Mouse (Mus musculus) layer of hippocampus, postnatal 10 days (tissue): ENCODE data around the gene Dhcr24. TPM values are rescaled to one million over a fixed set of nuclear protein-coding genes. Genes with fewer than 3 reads are reported as not detected.

Experiments used
- DNase-seq, 2 experiments: peaks; one replicate each; pipeline ENCODE4 v3.0.0; 2021; ENCODE audit warnings: low spot score in 2 of 2
- total RNA-seq, 2 experiments: library from RNA; stranded (reverse); gene quantifications; 2 replicates each; pipeline ENCODE4 v1.2.3; 2021

Gene Dhcr24
- total RNA-seq, 2 experiments from 2014 or later: 94.3 to 97.7 TPM

GRCm38 (mm10) chr4:106633281-106634085 is 72.6 kb downstream of the Dhcr24 start:
- no peak for DNase-seq

GRCm38 (mm10) chr4:106634086-106634479 is 73.2 kb downstream of the Dhcr24 start:
- DNase-seq: no peak

Other genes with a start within 250 kb of the Dhcr24 start
- 10 to 100 TPM; 46.7 to 53.2 TPM for gene Usp24, start 244.8 kb upstream of the Dhcr24 start, total RNA-seq
- 1 to 10 TPM; 1.2 to 1.3 TPM for gene Pcsk9, start 96.7 kb upstream of the Dhcr24 start, total RNA-seq
- not detected for gene Bsnd, start 68.8 kb upstream of the Dhcr24 start, total RNA-seq
- under 1 TPM in 1 of 2 experiments, not detected in 1; 0.30 TPM for gene Lexm, start 56.2 kb downstream of the Dhcr24 start, total RNA-seq
- gene Ttc22, start 61.4 kb downstream of the Dhcr24 start, total RNA-seq: 1 to 10 TPM in 1 of 2 experiments, under 1 TPM in 1; 0.87 to 1.9 TPM
- 1 to 10 TPM; 8.3 to 8.6 TPM for gene Pars2, start 90.0 kb downstream of the Dhcr24 start, total RNA-seq
- 10 to 100 TPM; 44.5 to 52.2 TPM for gene Ttc4, start 117.9 kb downstream of the Dhcr24 start, total RNA-seq
- gene Mroh7, start 169.9 kb downstream of the Dhcr24 start, total RNA-seq: 1 to 10 TPM; 1.9 to 3.5 TPM
- not detected for gene Fam151a, start 172.9 kb downstream of the Dhcr24 start, total RNA-seq
- gene Acot11, start 244.0 kb downstream of the Dhcr24 start, total RNA-seq: 10 to 100 TPM; 19.4 to 21.1 TPM